Mouse (Mus musculus) heart, embryonic 15.5 days (tissue): ENCODE results near the gene Tmem208. TPM values are rescaled to one million over a fixed set of nuclear protein-coding genes. Genes with fewer than 3 reads are reported as not detected.

Source experiments
- microRNA counts: library from miRNA; unstranded; fragments of <30 nt; microRNA quantifications from one replicate; lab custom pipeline; 2016
- microRNA-seq: library from miRNA; unstranded; fragments of <30 nt; microRNA quantifications from one replicate; pipeline ENCODE4, GENCODE M21; 2016
- polyA plus RNA-seq: library from polyadenylated mRNA; unstranded; fragments of >200 nt; fragmentation: Nextera tagmentation; extraction: Ambion mirVana; gene quantifications from 2 replicates; pipeline ENCODE4 v1.2.1, GENCODE M21; 2015

Tmem208 gene
- polyA plus RNA-seq, 1 experiment from 2014 or later, result 73.0 TPM

MicroRNAs within 50 kb of the gene (microRNA counts, 519-probe panel; counts per million panel counts)
- 2,436 counts per million, percentile 48 among the panel's probes with 10 or more counts for microRNA mmu-miR-328 (lab: Ali Mortazavi, UCI)

Small RNAs within 50 kb of the gene (microRNA-seq; reads per million reads assigned to microRNA genes)
- gene Gm27320, result not detected
- 309 reads per million, percentile 66 among the genes with 10 or more reads in this experiment for gene Mir328

Other genes with a start within 250 kb of the Tmem208 start
- 0.22 and 0.23 TPM in 2 replicates for gene Ces3b, start 242.6 kb upstream of the Tmem208 start, polyA plus RNA-seq
- not detected in 2 replicates for gene Ces4a, start 194.6 kb upstream of the Tmem208 start, polyA plus RNA-seq
- gene Cbfb, start 155.7 kb upstream of the Tmem208 start, polyA plus RNA-seq, result 39.2 and 40.1 TPM in 2 replicates
- 17.7 and 19.6 TPM in 2 replicates for gene D230025D16Rik, start 101.2 kb upstream of the Tmem208 start, polyA plus RNA-seq
- gene B3gnt9, start 71.2 kb upstream of the Tmem208 start, polyA plus RNA-seq, result 13.6 and 17.6 TPM in 2 replicates
- 17.9 and 24.0 TPM in 2 replicates for gene Tradd, start 61.7 kb upstream of the Tmem208 start, polyA plus RNA-seq
- 3.1 and 4.5 TPM in 2 replicates for gene Fbxl8, start 61.7 kb upstream of the Tmem208 start, polyA plus RNA-seq
- 0.13 and 0.30 TPM in 2 replicates for gene Hsf4, start 56.6 kb upstream of the Tmem208 start, polyA plus RNA-seq
- gene Nol3, start 50.2 kb upstream of the Tmem208 start, polyA plus RNA-seq, result 3.8 and 4.7 TPM in 2 replicates
- gene 4931428F04Rik, start 36.5 kb upstream of the Tmem208 start, polyA plus RNA-seq, result 4.9 and 6.7 TPM in 2 replicates
- 12.3 and 14.2 TPM in 2 replicates for gene Exoc3l, start 30.3 kb upstream of the Tmem208 start, polyA plus RNA-seq
- 38.3 and 61.5 TPM in 2 replicates for gene E2f4, start 28.7 kb upstream of the Tmem208 start, polyA plus RNA-seq
- gene Elmo3, start 20.8 kb upstream of the Tmem208 start, polyA plus RNA-seq, result 2.3 and 4.6 TPM in 2 replicates
- 0.62 and 1.0 TPM in 2 replicates for gene Lrrc29, start 76 bp upstream of the Tmem208 start, polyA plus RNA-seq
- 1.4 and 2.3 TPM in 2 replicates for gene Fhod1, start 21.6 kb downstream of the Tmem208 start, polyA plus RNA-seq
- 0.94 and 2.0 TPM in 2 replicates for gene Slc9a5, start 22.5 kb downstream of the Tmem208 start, polyA plus RNA-seq
- gene Plekhg4, start 46.9 kb downstream of the Tmem208 start, polyA plus RNA-seq, result 0.14 and 0.19 TPM in 2 replicates
- 0.09 and 0.11 TPM in 2 replicates for gene Kctd19, start 87.1 kb downstream of the Tmem208 start, polyA plus RNA-seq
- gene Lrrc36, start 87.2 kb downstream of the Tmem208 start, polyA plus RNA-seq, result 0.08 and 0.19 TPM in 2 replicates
- 27.5 and 39.8 TPM in 2 replicates for gene Tppp3, start 145.2 kb downstream of the Tmem208 start, polyA plus RNA-seq
- gene Zdhhc1, start 170.5 kb downstream of the Tmem208 start, polyA plus RNA-seq, result 23.2 and 30.7 TPM in 2 replicates
- 0.15 and 0.58 TPM in 2 replicates for gene Hsd11b2, start 192.4 kb downstream of the Tmem208 start, polyA plus RNA-seq
- 50.0 and 63.3 TPM in 2 replicates for gene Atp6v0d1, start 239.7 kb downstream of the Tmem208 start, polyA plus RNA-seq